10 mouse cellular contexts compared by ENCODE assay signal in genomic region chr19:16557971-16558370, GRCm38 (mm10).
DNase-seq lines count a peak whose midpoint lies in the region; ATAC-seq and TF ChIP-seq lines count a peak whose summit lies in the region.
"Had no signal": no experiment of that assay in that cellular context is flagged by ENCODE, and none has a peak within 500 bp of the region (broad histone marks: within the 10 kb centered on the region; RNA-seq: fewer than 3 reads in every experiment).

No protein-coding gene starts in this region.

- no peak for TF ChIP-seq EP300 in heart, postnatal 0 days (IDR thresholded peaks at IDR 0.05; ENCODE audit: low read depth)

- H3K9me3 ChIP-seq in heart, postnatal 0 days (replicated peaks; ENCODE audit: control insufficient read depth, low read length) = no peaks in the 10 kb centered on the region
- H3K9me3 ChIP-seq: heart, embryonic 15.5 days had no signal

- 72% methylated on average over 5 of the region's 5 CpGs for WGBS in heart, postnatal 0 days

- no peak for DNase-seq in heart, postnatal 0 days (ENCODE audit: low spot score)
- no peak for DNase-seq in heart, adult 8-10 months (ENCODE audit: low spot score)
- DNase-seq in A20 (ENCODE audit: low read depth, low spot score) = peak; percentile 49
- peak; percentile 65 for DNase-seq in ZHBTc4 (ENCODE audit: low read depth, low spot score)
- DNase-seq in kidney, postnatal 10 days = peak; percentile 23
- DNase-seq in gastrocnemius, postnatal 10 days = no peak
- no peak for DNase-seq in layer of hippocampus, adult 9-11 months
- no peak for DNase-seq in frontal cortex, postnatal 10 days (ENCODE audit: low spot score in 2 of 2)

- no peaks in the 10 kb centered on the region for H3K27me3 ChIP-seq in heart, postnatal 0 days (ENCODE audit: control insufficient read depth, insufficient read depth, low read length)
- H3K27me3 ChIP-seq: heart, embryonic 15.5 days had no signal

- no peak overlapping the region for H3K4me3 ChIP-seq in heart, postnatal 0 days (ENCODE audit: low read depth, low read length)
- H3K4me3 ChIP-seq: heart, embryonic 15.5 days had no signal

- peak; percentile 44 for TF ChIP-seq CTCF in heart, postnatal 0 days (IDR thresholded peaks at IDR 0.05; ENCODE audit: low read depth)

- no peak for ATAC-seq in heart, postnatal 0 days (ENCODE audit: insufficient read depth, low read depth)

- no peaks in the 10 kb centered on the region for H3K36me3 ChIP-seq in heart, postnatal 0 days (replicated peaks; ENCODE audit: control insufficient read depth, insufficient read depth, low read length)
- H3K36me3 ChIP-seq: heart, embryonic 15.5 days had no signal

- no peaks in the 10 kb centered on the region for H3K4me1 ChIP-seq in heart, postnatal 0 days (ENCODE audit: control insufficient read depth, insufficient read depth)
- H3K4me1 ChIP-seq: heart, embryonic 15.5 days had no signal

- H3K4me2 ChIP-seq in heart, postnatal 0 days (ENCODE audit: low read depth, low read length) = no peak overlapping the region
- H3K4me2 ChIP-seq: heart, embryonic 15.5 days had no signal

- no peak overlapping the region for H3K27ac ChIP-seq in heart, postnatal 0 days (ENCODE audit: low read depth)
- H3K27ac ChIP-seq: heart, embryonic 15.5 days; macrophage had no signal

- no peak overlapping the region for H3K9ac ChIP-seq in heart, postnatal 0 days (replicated peaks; ENCODE audit: low read depth, low read length)
- H3K9ac ChIP-seq: heart, embryonic 15.5 days had no signal

Comparison
In these comparisons a context has a peak if more than half of its experiments do, and no peak if none do; other contexts are left out.
1. DNase-seq: peak in A20 (single experiment), ZHBTc4 (single experiment) and kidney, postnatal 10 days (single experiment); none in heart, postnatal 0 days (single experiment), heart, adult 8-10 months (single experiment), gastrocnemius, postnatal 10 days (single experiment), layer of hippocampus, adult 9-11 months (single experiment) and frontal cortex, postnatal 10 days (0 of 2).